Mouse (Mus musculus) spleen, adult 2 months (tissue): Measurements from ENCODE around the gene Vamp2. TPM values are rescaled to one million over a fixed set of nuclear protein-coding genes. Genes with fewer than 3 reads are reported as not detected.
A peak's percentile ranks its signal among the peaks of the same experiment; 100 is the strongest.

ENCODE experiments used
- DNase-seq, 2 experiments: peaks; one replicate each; pipeline versions ENCODE4 v3.0.0 to v3.0.0-alpha.2; 2012 to 2021; ENCODE audit warnings: low spot score in 2 of 2, low read depth in 1 of 2
- H3K27ac ChIP-seq: fragments of 200-500 bp; 2 replicates; pipeline ENCODE4 v1.5.1; 2012; ENCODE audit warnings: low read length, inconsistent platforms; ENCODE audit not compliant: insufficient read depth
- H3K27me3 ChIP-seq: fragments of 200-500 bp; 2 replicates; pipeline ENCODE4 v1.6.1; 2012; ENCODE audit warnings: mild to moderate bottlenecking, moderate library complexity, low read length, inconsistent platforms; ENCODE audit not compliant: control insufficient read depth, insufficient read depth
- H3K36me3 ChIP-seq: fragments of 200-500 bp; 2 replicates; pipeline ENCODE4 v1.6.1; 2012; ENCODE audit warnings: mild to moderate bottlenecking, low read length, inconsistent platforms; ENCODE audit not compliant: control insufficient read depth, insufficient read depth
- H3K4me1 ChIP-seq: fragments of 200-500 bp; 2 replicates; pipeline ENCODE4 v1.6.1; 2011; ENCODE audit warnings: inconsistent platforms; ENCODE audit not compliant: control insufficient read depth, insufficient read depth, insufficient read length
- H3K4me3 ChIP-seq: fragments of 200-500 bp; 2 replicates; pipeline ENCODE4 v1.5.1; 2011; ENCODE audit warnings: mild to moderate bottlenecking, inconsistent platforms; ENCODE audit not compliant: insufficient read depth, insufficient read length; ENCODE audit errors: extremely low read depth
- CTCF ChIP-seq: fragments of 200-500 bp; IDR thresholded peaks from 2 replicates; pipeline ENCODE4 v1.5.1; 2011; ENCODE audit warnings: mild to moderate bottlenecking, inconsistent platforms; ENCODE audit not compliant: insufficient read depth, insufficient read length, insufficient replicate concordance; ENCODE audit errors: extremely low read depth
- POLR2A ChIP-seq: fragments of 200-500 bp; IDR thresholded peaks from 2 replicates; pipeline ENCODE4 v1.6.1; 2011; ENCODE audit warnings: low read depth, low read length, inconsistent platforms
- WGBS: fragments of 180-500 bp; shearing (Covaris S2); methylation state at CpG from one replicate; pipeline ENCODE4 v1.1.7; 2018; 5-methylcytosine and 5-hydroxymethylcytosine counted together
- polyA plus RNA-seq: library from polyadenylated mRNA; depleted of rRNA; stranded (reverse); fragments of >200 nt; gene quantifications from 2 replicates; pipeline ENCODE4 v1.2.3, GENCODE M21; 2012

Vamp2 gene
- polyA plus RNA-seq, 1 experiment: 94.2 TPM

DNA sequence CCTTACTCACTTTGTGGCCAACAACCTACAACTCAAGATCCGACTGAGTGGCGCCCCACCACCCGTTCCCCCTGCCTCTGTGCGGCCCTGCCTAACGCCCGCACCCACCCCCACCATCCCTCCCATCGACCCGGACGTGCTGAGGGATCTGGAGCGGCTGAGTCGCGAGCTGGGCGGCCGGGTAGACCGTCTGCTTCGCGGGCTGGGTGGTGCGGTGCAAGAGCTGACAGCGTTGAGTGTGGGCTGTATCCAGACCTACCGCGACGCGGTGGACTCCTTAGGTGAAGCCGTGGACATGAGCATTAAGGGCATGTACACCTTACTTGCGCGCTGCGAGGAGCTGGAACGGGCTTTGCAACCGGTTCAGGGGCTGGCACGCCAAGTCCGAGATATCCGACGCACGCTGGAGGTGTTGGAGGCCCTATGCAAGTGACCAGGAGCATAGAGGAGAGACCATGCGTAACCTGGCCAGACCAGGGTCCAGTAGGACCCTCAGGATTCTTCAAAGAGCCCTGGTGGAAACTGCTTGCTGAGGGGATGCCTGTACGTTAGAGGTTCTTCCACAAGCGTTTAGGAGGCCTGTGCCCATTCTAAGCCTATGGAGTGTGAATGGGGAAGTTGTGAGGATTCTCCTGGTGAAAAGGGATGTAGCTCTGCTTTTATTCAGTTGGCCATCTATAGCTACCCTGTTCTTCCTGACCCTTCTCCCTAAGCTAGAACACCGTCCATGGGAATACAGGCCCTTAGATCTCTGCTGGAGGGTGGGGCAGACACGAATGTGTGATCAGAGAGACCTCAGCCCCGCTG lies 27.6 kb upstream of the Vamp2 start:
- Histone ChIP-seq H3K4me3 (peak overlapping the region; percentile 92), H3K4me1 (peaks cover 8% of the 10 kb centered on the region), H3K36me3 (no peaks in the 10 kb centered on the region), H3K27ac (peak overlapping the region; percentile 88), H3K27me3 (no peaks in the 10 kb centered on the region)
- no peak for DNase-seq
- 9% methylated on average over 40 of the region's 40 CpGs for WGBS
- TF ChIP-seq CTCF (no peak), POLR2A (no peak)

DNA sequence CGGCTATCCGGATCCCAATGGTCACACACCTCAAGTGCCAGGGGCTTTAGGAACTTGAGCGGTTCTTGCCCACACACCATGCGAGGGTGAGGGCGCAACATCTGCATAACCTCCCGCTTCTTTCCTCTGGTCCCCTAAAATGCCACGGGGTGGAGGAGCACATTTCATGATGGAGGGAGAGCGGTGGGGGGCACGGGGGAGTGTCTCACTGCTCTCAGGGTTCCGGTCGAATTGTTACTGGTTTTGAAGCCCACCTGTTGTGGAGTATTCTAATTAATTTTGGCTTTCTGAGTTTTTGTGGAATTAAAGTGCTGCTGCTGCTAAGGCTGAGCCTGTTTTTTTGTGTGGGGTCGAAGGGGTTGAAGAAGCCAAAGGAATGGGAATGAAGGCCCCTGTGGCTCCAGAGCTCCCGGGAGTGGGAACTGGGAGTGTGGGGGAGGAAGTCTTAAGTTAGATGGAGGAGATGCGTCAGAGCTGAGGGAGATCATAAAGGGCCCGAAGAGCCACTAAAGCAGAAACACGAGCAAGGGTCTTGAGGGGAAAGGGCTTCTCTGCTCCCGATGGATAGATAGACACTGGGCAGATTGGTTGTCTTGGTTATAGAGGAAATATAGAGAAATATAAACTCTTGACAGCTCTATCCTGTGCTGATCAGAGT lies 26.9 kb upstream of the Vamp2 start:
- Histone ChIP-seq H3K36me3 (no peaks in the 10 kb centered on the region), H3K4me1 (peaks cover 10% of the 10 kb centered on the region), H3K27me3 (no peaks in the 10 kb centered on the region), H3K4me3 (peak overlapping the region; percentile 0; the same call in 1 of the 2 replicates), H3K27ac (no peak overlapping the region)
- WGBS: 76% methylated on average over 17 of the region's 17 CpGs
- no peak for DNase-seq
- TF ChIP-seq POLR2A (no peak), CTCF (no peak)

DNA sequence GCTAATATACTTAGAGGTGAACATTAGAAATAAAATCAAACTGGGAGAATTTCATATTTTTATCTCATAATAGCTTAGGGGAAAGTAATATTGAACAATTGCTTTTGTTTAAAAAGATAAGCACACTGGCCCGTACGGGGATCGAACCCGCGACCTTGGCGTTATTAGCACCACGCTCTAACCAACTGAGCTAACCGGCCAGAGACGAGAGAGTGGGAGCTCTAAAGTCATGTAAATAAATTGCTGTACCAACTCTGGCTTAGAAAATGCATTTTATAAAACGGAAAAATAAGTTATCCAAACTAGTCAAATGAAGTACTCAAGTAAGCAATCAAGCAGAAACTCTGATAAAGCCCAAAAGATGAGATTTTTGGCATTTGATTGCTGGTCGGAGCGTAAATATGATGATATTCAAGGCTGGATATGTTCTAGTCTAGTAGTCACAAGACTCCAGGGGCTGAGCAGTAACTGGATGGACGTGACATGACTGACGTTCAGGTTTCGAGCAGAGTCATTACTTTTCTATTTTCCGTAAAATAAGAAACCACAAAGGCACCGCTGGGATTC lies 26.0 kb upstream of the Vamp2 start:
- 2% methylated on average over 17 of the region's 17 CpGs for WGBS
- Histone ChIP-seq H3K27ac (no peak overlapping the region; the same call in 1 of the 2 replicates), H3K4me3 (peak overlapping the region; percentile 7; the same call in 1 of the 2 replicates), H3K4me1 (peaks cover 10% of the 10 kb centered on the region), H3K36me3 (no peaks in the 10 kb centered on the region), H3K27me3 (no peaks in the 10 kb centered on the region)
- peak in 1 of 2 experiments; percentile 74 for DNase-seq
- TF ChIP-seq CTCF (no peak), POLR2A (no peak)

DNA sequence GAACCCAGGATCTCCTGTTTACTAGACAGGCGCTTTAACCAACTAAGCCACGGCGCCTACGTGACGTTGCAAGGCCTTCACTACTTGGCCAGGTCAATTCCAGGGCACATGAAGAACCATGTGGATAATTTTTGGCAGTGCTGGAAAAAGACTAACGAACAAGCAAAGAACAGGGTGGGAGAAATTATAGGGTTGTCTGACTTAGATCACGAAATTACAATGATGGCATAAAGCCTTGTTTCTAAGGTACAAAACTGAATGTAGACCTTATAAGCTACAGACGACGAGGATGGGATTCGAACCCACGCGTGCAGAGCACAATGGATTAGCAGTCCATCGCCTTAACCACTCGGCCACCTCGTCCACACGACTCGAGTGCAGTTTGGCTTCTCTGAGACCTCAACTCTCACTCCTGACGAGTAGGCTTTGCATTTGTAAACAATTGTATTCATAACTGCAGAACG lies 25.5 kb upstream of the Vamp2 start:
- H3K27ac ChIP-seq: peak overlapping the region; percentile 67
- DNase-seq: peak; percentile 86 to 89
- no peak for TF ChIP-seq CTCF
- no peak for TF ChIP-seq POLR2A
- H3K4me3 ChIP-seq: peak overlapping the region; percentile 82
- peaks cover 10% of the 10 kb centered on the region for H3K4me1 ChIP-seq
- no peaks in the 10 kb centered on the region for H3K27me3 ChIP-seq
- under 1% methylated on average over 19 of the region's 19 CpGs for WGBS
- no peaks in the 10 kb centered on the region for H3K36me3 ChIP-seq

DNA sequence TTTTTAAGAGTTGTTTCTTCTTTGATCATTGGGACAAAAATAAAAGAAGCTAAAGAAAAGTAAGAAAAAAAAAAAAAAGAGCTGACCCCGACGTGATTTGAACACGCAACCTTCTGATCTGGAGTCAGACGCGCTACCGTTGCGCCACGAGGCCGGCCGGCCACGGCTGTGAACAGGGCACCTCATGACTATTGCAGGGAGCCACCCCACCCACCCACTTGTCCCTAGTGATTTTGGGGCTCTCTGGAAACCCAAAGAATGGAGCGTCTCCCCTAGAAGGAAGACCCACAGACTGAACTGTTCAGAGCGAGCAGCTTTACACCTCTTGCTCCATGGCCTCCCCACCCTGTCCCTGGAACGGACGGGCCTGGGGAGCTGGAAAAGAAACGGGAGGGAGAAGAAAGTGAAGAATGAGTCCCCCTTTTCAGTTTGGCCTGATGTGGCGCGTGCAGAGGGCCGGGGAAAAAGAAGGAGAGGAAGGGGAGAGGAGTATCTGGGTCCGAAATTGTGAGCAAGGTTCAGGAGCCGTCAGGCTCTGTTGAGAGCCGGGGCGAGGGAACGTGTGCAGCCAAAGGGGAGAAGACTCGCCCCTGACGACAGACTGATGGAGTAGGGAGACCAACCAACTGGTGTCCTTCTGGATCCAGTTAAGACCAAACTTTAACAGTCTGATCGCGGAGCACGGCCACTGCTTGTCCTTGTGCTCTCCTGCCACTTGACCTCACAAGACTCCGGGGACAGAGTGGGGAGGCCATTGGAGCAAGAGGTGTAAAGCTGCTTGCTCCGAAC lies 24.7 kb upstream of the Vamp2 start:
- Histone ChIP-seq H3K27ac (0 out of 2 replicates have a peak overlapping the region, but pooled peaks have one; percentile 21), H3K4me1 (peaks cover 8% of the 10 kb centered on the region), H3K4me3 (peak overlapping the region; percentile 82), H3K36me3 (no peaks in the 10 kb centered on the region), H3K27me3 (no peaks in the 10 kb centered on the region)
- DNase-seq: peak in 1 of 2 experiments; percentile 60
- TF ChIP-seq CTCF: no peak
- no peak for TF ChIP-seq POLR2A
- WGBS: 2% methylated on average over 31 of the region's 31 CpGs
